Mouse (Mus musculus): ENCODE measurements around the gene Mfng.

GRCm38 (mm10) chr15:78786411-78786818 lies 13.1 kb upstream of the Mfng start:
- TF ChIP-seq CTCF (conservative IDR thresholded peaks at IDR 0.05; ENCODE audit: insufficient read depth, insufficient read length, low read depth, low read length): no peak
- no peak for TF ChIP-seq POLR2A (IDR thresholded peaks at IDR 0.05; ENCODE audit: low read depth, low read length)

Data from kidney, adult 2 months (tissue).